Mouse (Mus musculus): Measurements from ENCODE around the gene Coro1c.

Gene Coro1c

DNA sequence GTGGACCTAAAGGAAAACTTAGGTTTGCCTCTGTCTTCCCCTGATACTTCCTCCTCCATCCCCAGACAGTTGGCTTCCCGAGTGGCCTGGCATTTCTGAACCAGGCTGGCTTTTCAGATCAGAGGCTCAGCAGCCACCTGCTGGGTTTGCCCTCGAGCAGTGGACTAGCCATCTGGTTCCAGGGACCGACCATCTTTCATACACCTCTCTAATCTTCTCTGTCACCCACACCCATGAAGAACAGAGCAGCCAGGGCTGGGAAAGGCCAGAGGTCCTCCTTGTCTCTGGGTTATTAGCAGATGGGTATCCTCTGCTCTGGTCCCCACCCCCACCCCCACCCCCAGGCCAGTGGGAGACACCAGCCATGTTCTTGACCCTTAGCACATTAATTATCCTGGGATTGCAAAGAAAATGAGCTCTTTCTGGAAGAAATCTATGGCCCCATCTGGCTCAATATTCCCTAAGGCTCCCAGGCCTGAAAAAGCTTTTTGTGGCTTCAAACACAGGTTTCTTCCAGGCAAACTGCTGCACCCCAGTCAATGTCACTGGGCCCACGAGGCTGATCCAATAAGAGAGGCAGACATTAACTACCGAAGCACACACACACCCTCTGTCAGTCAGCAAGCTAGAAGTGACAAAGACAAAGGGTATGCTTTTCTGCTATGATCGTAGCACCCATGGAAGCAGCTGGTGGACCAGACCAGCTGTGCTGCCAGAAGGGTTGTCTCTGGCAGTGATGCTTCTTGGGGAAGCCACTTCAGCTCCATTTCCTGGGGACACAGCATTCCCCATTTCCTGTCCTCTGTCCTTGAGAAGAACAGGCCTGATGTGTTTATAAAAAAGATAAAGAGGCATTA is 13.0 kb upstream of the Coro1c start:
- DNase-seq, result no peak

DNA sequence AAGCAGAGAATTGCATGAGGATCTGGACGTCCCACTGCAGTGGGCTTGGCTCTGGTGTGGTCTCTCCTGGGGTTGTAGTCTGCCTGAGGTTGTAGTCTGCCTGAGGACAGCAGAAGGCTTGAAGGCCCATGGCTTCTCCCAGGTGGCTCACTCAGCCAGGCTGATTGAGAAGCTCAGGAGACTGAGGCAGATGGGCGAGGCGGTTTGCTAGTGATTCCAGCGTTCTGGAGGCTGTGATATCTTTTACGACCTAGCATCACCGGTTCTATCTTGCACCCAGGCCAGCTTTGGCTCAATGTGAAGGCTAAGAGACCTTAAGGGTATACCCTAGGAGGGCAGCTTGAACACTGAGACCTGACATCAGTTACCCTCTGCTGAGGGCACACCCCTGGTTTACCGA is 10.5 kb upstream of the Coro1c start:
- no peak for DNase-seq

DNA sequence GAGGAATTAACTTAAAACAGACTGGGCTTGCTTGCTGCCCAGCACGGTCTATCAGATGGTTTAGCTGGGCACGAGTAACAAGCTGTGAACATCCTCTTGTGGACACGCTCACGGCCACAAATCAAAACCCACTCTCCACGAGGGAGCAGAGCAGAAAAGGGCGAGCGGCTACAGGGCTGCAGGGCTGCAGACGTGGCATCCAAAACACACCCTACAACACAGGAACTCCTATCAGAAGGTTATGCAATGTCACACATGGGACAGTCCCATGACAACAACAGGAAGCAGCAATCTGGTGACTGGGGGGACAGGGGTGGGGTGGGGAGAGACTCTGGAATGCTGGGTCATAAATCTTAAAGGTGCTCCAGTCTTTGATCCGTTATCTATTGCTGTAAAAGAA is 10.1 kb upstream of the Coro1c start:
- DNase-seq, result no peak

DNA sequence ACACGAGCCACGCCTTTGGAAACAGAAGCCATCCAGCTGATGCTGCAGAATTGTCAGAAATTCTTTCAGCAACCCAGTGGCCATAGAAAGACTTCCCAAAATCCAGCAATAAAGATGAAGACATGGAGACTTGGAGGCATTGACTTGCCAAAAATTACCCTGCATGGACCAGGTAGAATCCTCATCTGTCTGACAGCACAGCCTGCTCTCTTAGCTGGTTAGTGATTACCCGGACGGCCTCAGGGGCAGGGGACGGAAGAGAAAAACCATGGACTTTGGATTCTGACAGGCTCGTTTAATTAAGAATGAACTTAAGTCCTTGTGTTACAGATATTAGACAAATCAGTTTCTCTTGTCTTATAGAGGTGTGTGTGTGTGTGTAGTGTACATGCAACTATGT is 2.1 kb upstream of the Coro1c start:
- no peak for DNase-seq

DNA sequence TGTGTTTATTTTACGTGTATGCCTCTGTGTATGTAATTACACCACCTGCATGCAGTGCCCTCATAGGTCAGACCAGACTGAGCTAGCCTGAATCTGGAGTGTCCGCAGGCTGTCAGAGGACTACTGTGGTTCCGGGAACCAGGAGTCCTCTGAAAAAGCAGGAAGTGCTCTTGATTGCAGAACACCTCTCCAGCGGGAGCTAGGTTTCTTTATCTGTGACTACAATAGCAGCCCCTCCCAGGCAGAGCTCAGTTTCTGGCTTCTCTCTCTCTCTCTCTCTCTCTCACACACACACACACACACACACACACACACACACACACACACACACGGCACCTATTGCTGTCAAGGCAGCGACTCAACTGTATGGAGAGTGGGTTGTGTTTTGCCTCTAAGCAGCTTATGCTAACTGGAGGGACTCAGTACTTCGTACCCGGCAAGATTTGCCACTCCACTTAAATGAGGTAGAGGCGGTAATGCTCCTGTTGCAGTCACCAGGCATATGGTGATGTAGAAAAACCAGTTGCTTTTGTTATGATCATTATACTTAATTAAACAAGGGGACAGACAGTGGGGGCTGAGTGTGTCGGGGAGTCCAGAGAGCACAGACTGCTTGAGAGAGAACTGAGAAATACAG is 1.6 kb upstream of the Coro1c start:
- DNase-seq, result no peak

DNA sequence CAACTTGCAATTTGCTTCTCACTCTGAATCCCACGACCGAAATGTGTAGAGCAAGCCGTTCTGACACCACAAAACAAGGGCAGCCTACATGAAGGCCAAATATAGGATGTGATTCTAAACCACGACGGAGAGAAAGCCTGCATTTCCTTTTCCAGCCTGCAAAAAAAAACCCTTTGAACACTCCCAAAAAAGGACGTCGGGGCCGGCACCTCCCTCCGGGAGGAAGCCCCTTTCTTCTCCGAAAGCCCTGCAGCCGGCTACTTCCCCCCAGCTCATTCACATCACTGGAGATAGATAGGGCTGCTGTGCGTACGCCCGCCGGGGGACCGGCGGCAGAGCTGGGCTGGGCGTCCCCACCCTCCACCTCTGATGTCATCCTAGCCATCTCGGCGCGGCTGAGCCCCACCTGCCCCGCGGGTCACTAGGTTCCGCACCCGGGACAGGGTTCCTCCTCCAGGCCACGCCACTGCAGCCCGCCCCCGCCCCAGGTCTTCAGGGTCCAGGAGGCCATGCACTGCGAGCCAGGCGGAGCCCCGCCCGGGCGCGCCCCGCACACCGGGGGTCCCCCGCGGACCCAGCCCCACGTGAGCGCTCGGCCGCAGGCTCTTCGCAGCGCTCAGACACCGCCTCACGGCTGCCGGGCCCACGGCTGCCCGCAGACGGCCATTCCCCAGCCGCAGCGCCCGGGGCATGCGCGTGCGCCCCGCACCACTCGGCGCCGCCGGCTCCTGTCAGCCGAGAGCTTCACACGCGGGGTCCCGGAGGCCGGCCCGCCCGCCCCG is 581 bp downstream of the Coro1c start:
- DNase-seq, result peak; percentile 62 to 70

DNA sequence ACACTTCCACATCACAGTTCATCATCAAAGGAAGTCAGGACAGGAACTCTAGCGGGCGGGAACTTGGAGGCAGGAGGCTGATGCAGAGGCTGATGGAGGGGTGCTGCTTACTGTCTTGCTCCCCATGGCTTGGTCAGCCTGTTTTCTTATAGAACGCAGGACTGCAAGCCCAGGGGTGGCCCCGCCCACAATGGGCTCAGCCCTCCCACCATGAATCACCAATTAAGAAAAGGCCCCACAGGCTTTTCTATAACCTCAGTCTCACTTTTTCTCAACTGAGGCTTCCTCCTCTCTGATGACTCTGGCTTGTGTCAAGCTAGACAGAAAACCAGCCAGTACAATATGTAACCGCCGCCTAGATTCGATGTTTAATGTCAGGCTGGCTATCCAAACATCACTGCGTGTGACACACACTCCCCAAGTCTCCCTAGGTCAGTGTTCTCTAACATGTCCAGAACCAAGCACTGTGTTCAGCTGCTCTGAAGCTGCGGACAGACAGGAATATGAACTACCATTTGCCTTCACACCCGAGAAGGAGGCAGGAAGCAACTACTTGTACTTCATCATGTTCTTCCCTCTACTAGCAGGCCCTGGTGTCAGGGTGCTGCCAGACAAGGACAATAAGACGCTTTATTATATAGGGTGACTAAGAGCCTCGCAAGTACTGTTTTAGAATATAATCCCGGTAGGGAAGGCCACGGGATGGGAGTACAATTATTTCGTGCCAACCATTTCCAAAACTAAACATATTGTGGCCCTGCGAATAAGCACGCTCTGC is 1.4 kb downstream of the Coro1c start:
- DNase-seq, result peak in 1 of 2 experiments; percentile 35

DNA sequence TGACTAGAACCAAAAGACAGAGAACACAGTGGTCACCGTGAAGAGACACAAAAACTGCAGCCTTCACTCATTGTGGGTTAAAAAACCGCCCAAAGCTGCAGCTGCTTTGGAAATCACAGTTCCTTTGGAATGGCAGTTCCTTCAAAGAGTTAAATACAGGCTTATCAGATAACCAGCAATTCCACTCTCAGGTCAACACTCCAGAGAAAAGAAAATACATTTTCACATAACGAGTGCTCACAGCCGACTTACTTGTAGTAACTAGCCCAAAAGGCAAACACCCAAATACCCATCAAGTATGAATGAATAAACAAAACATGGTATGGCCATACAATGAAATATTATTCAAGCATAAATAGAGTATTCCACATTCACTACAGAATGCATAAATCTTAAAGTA is 3.6 kb downstream of the Coro1c start:
- no peak for DNase-seq

DNA sequence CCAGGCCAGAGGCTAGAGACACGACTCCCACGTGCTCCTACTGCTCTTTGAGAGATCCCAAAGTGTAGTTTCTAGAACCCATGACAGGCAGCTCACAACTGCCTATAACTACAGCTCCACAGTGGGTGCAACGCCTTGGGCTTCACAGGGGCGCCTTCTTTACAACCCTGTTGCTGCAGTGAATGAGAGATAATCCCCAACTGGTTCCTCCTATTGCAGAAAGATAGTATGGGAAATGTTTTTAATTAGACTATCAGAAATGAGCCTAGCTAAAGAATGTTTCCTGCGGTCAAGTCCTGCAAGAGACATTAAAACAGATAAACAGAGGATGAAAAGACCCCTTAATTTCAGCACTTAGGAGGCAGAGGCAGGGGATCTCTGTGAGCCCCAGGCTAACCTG is 5.6 kb downstream of the Coro1c start:
- DNase-seq, result no peak

DNA sequence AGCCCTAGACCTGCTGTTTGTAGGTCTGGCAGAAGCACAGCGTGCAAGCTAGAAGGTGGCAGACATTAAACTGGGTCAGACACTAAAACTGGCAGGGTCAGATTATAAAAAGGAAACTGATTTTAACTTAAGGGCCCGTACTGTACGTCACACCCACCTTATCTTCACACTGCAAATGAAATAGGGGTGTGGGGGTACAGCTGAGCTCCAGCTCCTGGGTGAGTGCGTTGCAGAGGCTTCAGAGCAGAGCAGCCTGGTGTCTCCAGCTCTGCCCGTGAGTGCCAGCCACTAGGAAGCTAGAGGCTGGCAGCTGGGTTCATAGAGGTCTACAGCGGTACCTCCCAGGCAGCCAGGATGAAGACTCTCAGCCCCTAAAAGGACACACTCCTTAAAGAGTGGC is 6.5 kb downstream of the Coro1c start:
- DNase-seq, result no peak

DNA sequence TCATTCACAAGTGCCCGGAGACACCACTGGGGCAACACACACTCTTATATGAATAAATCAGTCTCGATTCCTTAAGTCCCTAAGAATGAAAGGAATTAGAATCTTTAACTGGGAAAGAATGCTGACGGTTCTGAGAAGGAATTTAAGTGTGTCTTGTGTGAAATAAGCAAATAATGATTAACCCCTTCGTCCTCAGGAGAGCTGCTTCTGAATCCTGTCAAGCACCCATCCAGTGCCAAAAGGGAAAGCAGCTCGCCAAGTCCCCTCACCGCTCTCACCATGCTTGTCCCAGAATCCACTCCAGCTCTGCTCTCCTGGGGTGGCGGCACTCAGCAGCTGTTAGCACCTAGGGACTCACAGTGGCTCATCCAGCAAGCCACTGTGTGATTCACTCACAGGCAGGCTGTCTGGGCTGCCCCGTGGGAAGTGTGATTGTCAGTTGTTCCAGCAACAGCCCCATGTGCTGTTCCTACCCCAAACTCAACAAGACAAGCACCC is 7.4 kb downstream of the Coro1c start:
- no peak for DNase-seq

DNA sequence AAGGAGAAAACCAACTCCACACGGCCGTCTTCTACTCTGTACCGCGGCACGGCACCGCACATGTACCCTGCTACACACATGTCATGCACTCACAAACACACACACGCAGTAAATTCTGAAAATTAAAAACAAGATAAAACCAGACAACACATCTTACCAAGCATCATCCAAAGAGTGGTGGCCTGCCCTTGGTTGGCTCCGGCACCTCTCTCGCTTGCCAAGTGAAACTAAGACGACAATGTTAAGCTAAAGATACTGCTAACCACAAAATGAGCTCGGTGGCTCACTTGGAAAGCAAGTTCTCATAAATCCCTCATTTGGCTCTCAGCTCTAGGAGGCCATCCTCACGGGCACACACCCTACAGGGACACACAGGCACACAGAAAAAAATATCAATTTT is 9.0 kb downstream of the Coro1c start:
- DNase-seq, result no peak

DNA sequence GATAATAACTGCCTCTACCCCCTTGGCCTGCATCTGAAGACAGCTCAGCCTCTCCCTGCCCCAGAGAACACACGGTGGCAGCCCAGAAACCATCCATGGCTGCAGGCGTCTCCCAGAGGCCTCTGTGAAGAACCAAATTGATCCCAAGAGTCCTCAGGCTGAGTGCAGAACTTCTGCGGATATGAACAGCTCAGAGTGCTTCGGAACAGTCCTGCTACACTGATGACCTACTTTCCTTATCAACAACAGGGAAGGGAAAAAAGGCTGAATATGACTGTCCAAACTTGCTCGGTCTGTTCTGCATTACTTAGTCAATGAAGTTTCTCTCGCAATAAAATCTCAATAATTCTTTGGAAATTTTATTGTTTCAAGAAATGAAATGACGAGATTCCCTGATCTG is 16.6 kb downstream of the Coro1c start:
- no peak for DNase-seq

DNA sequence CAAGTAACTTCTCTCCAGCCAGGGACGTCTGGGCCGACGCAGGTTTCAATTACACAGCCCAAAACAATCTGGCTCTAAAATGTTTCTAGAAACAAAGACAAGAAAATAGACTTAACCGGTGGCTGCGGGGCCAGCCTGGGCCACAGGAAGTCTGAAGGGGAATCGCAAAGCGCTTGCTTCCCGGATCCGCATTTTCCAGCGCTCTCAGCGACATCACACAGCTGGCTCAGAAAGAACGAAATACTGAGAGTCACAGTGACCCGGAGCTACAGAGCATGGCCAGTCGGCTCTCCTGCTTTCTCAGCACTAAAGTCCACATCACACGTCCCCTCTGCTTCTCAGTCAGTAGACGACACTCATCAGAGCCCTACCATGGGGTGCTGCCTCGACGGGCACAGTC is 17.7 kb downstream of the Coro1c start:
- no peak for DNase-seq

DNA sequence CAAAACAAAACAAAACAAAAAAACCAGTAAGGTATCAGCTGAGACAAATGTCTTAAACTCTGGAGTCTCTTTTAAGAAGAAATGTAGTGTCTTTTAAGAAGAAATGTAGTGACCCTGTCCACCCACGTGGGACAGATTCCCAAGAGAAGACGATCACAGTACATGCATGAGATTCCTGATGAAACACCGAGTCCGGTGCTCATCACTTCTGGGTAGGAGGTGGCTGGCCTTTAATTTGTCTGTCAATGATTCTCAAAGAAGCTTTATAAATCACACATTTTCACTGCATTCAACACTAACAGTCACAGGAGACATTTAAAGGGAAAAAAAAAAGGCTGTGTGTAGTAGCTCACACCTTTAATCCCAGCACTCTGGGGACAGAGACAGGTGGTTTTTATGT is 18.6 kb downstream of the Coro1c start:
- no peak for DNase-seq

DNA sequence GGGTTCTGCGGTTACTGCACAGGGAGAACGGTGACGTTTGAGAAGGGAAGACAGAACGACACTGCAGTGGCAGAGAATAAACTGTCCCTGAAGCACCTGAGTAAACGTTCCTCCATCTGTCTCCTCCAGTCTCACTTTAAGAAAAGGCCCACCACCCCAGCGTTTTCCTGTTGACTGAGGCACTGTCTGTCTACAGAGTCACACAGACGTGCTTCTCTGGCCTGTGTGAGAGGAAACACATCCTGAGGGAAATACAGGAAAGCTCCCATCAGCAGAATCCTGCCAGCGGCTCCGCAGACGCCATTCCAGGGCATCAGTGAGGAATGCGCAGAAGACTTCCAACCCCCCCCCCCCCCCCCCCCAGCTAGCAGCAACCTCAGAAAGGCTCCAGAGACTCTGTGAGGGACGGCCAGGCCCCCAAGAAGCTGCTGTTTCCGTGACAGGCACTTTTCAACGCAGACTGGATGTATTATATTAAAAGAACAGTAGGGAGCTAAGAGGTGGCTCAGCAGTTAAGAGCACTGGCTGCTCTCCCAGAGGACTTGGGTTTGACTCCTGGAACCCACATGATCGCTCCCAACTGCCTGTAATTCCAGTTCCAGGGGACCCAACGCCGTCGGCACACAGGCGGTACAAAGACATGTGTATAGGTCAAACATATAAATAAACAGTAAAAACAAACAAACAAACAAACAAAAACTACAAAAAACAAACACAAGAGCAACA is 19.2 kb downstream of the Coro1c start:
- no peak for DNase-seq

DNA sequence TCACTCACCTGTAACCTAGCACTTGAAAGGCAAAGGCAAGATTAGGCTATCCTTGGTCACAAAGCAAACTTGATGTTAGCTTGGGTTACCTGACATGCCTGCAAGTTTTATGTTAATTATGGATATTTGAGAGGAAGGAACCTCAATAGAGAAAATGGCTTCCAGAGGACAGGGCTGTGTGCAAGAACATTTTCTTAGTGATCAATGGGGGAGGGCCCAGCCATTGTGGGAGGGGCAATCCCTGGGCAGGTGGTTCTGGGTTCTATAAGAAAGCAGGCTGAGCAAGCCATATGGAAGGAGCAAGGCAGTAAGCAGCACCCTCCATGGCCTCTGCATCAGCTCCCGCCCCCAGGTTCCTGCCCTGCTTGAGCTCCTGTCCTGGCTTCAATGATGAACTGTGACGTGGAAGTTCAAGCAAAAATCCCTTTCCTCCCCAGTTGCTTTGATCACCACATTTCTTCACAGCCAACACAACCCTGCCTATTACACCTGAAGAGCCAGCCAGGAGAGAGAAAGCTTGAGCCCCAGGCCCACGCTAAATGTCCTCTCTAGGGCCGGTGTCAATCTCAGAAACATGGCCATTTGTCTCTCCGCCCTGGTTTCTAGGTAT is 20.3 kb downstream of the Coro1c start:
- no peak for DNase-seq

DNA sequence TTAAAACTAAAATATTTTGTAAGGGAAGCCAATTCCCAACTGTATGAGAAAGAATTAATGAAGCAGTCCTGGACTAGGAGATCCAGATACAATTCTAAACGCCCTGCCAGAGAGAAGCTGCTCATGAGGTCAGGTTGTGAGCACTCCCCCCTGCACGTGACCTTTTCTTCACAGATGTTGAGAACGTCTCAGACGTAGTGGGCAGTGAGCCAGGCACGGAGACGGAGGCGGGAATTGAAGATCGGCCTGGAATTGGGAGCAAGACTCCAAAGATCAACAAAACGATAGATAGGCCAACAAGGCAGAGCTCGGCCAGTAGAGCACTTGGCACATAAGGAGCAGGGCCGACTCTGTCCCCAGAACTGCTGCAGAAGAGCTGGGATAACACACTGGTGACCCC is 21.4 kb downstream of the Coro1c start:
- DNase-seq, result no peak

DNA sequence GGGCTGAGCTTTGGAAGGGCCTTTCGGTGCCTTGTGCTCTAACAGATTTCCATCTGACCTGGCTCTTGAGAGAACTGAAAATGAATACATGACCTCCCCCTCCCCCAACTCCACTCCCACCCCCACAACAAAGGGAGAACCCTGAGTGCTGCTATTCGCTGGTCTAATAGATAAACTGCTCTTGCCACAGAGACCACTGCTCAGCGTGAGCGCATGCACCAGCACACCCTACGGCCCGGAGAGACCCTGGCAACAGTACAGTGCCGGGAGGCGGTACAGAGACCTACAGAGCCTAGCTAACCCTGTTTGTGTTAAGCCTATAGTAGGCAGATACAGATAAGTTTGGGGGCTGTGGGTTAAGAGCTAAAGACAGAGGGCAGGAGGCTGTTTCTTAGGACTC is 22.9 kb downstream of the Coro1c start:
- no peak for DNase-seq

DNA sequence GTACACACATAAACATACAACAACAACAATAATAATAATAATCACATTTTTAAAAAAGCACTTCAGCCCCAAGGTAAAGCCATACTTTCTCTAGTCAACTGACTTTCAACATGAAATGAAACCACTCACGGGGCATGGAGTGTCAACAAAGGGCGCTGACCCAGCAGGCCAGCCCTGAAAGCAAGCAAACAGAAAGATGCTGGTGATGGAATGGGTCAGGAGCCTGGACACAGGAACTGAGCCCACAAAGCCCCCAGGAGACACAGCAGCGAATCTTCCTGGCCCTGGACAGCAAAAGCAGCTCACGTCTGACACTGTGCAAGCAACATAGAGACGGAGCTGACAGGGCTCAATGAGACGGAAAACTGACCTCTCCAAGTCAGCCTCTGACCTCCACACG is 23.8 kb downstream of the Coro1c start:
- no peak for DNase-seq

DNA sequence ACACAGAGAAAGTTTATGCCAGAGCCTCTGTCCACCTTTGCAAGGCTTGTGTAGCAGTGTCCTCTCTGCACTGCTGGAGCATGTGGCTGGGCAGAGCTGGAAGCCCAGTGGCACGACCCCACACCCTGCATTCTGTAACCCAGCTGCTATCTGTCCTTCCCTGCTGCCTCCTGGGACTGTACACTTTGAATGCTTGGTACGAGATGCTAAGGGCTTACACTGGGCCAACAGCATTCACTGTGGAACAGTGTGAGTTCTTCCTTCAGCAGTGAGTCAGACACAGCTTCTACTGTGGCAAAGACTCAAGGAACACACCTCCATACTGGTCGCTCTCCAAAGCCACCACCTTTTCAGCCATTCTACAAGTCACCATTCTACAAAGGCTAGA is 25.2 kb downstream of the Coro1c start:
- no peak for DNase-seq
